Mouse (Mus musculus) heart, adult 10 weeks (tissue): ENCODE measurements around the gene Pth2r. TPM values are rescaled to one million over a fixed set of nuclear protein-coding genes. Genes with fewer than 3 reads are reported as not detected.

ENCODE experiments used
- polyA plus RNA-seq: library from polyadenylated mRNA; stranded (reverse); fragments of 350-450 nt; fragmentation: Illumina TruSeq; extraction: RNeasy Lipid Tissue Mini Kit (QIAGEN cat#74804); gene quantifications from one replicate; pipeline ENCODE4 v1.2.3, GENCODE M21; 2014; ENCODE audit warnings: low read depth, low replicate concordance

Pth2r gene
- polyA plus RNA-seq = not detected

GRCm38 (mm10) chr1:65281756-65282155 is at the start of gene Pth2r:
Gene Pth2r, plus strand, starts transcription at chr1:65282056.

Other genes with a start within 250 kb of the Pth2r start
- not detected for gene Akr1cl, start 249.3 kb upstream of the Pth2r start, polyA plus RNA-seq
- not detected for gene Cryge, start 230.9 kb upstream of the Pth2r start, polyA plus RNA-seq
- gene Crygd, start 218.6 kb upstream of the Pth2r start, polyA plus RNA-seq = not detected
- gene Crygc, start 208.4 kb upstream of the Pth2r start, polyA plus RNA-seq = not detected
- gene Crygb, start 199.8 kb upstream of the Pth2r start, polyA plus RNA-seq = not detected
- not detected for gene Cryga, start 178.7 kb upstream of the Pth2r start, polyA plus RNA-seq
- gene Gm28845, start 162.5 kb upstream of the Pth2r start, polyA plus RNA-seq = not detected
- gene D630023F18Rik, start 158.8 kb upstream of the Pth2r start, polyA plus RNA-seq = not detected
- gene Idh1, start 95.6 kb upstream of the Pth2r start, polyA plus RNA-seq = 64.5 TPM
- 4.8 TPM for gene Pikfyve, start 95.4 kb upstream of the Pth2r start, polyA plus RNA-seq